Mouse (Mus musculus) liver, adult 2 months (tissue): ENCODE results near the gene Inpp5d.

Experiments
- CTCF ChIP-seq: fragments of 200-500 bp; IDR thresholded peaks from 2 replicates; pipeline ENCODE4 v1.5.1; 2011; ENCODE audit warnings: low read depth, low read length, control low read depth
- POLR2A ChIP-seq: fragments of 200-500 bp; IDR thresholded peaks from 2 replicates; pipeline ENCODE4 v1.6.1; 2011; ENCODE audit warnings: low read length, control low read depth; ENCODE audit not compliant: insufficient read depth; ENCODE audit errors: extremely low read depth

DNA sequence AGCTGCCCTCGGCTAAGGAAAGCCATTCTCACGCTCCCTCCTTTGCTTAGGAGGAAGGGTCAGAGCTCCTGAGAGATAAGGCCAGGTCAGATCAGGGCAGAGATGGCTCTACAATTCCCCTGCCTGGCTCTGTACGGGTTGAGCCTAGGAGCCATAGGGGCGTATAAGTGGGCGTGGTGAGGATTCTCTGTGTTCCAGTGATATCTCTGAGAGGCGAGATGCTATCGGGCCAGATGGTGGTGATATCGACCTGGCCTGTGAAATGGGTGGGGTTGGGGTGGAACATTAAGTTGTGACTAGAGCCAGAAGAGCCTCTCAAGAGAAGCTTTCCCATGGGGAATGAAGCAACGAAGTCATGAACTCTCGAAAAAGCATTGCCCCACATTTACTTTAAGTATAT, 11.5 kb downstream of the Inpp5d start:
- TF ChIP-seq CTCF, result no peak
- TF ChIP-seq POLR2A, result no peak
